Mouse (Mus musculus): ENCODE measurements around the gene Idh3a.

DNA sequence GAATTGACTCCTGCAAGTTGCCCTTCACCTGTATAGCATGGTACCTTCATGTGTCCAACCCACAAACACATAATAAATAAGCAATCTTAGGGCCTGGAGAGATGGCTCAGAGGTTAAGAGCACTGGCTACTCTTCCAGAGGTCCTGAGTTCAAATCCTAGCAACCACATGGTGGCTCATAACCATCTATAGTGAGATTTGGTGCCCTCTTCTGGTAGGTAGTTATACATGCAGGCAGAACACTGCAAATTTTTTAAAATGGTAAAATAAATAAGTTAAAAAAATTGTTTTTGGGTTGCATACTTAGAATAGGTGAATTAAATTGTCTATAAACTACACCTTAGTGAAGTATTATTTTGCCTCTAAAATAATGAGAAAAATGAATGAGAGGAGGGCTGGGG, 44.8 kb downstream of the Idh3a start:
- TF ChIP-seq MYOD1 (IDR thresholded peaks at IDR 0.05; ENCODE audit: control insufficient read depth, insufficient read length, low read depth) (no peak), CTCF (IDR thresholded peaks at IDR 0.05; ENCODE audit: control insufficient read depth, insufficient read depth, insufficient read length) (no peak), MAX (IDR thresholded peaks at IDR 0.05) (no peak), USF1 (IDR thresholded peaks at IDR 0.05; ENCODE audit: low read depth) (no peak), CEBPB (IDR thresholded peaks at IDR 0.05; ENCODE audit: low read depth) (no peak), MYOG (IDR thresholded peaks at IDR 0.05; ENCODE audit: control insufficient read depth, extremely low read depth, insufficient read length) (no peak)
